Mouse (Mus musculus): ENCODE measurements around the gene Oxsr1. TPM values are rescaled to one million over a fixed set of nuclear protein-coding genes. Genes with fewer than 3 reads are reported as not detected.
A peak's percentile ranks its signal among the peaks of the same experiment; 100 is the strongest.
"Not testable (repeated sequence)": the region's sequence is repeated elsewhere in the genome, so short reads cannot be mapped to it uniquely, and the experiment has no call there.

Gene Oxsr1
- polyA plus RNA-seq, 1 experiment from 2014 or later, result 22.2 TPM

DNA sequence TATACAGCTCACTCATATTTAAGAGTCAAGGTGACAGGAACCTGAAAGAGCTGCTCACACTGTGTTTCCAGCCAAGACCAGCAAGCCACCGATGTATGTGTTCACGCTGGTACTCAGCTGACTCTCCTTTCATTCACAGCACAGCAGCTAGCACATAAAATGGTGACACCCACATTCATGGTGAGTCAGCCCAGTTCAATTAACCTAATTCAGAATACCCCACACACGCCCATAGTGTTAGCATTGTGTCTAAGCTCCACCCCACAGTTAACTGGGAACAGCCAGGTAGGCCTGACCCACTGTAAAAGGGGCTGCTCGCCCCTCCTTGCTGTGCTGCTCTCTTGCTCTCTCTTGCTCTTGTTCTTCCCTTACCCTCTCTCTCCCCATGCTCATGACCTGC, 50.7 kb downstream of the Oxsr1 start:
- peaks cover 29% of the 10 kb centered on the region for H3K36me3 ChIP-seq (ENCODE audit: inconsistent target)
- H3K4me3 ChIP-seq (ENCODE audit: inconsistent target), result no peak overlapping the region
- no peak overlapping the region for H3K27ac ChIP-seq
- no peaks in the 10 kb centered on the region for H3K79me2 ChIP-seq (ENCODE audit: inconsistent target)
- 100% methylated on average over 4 of the region's 4 CpGs for WGBS (ENCODE audit: missing documents)

DNA sequence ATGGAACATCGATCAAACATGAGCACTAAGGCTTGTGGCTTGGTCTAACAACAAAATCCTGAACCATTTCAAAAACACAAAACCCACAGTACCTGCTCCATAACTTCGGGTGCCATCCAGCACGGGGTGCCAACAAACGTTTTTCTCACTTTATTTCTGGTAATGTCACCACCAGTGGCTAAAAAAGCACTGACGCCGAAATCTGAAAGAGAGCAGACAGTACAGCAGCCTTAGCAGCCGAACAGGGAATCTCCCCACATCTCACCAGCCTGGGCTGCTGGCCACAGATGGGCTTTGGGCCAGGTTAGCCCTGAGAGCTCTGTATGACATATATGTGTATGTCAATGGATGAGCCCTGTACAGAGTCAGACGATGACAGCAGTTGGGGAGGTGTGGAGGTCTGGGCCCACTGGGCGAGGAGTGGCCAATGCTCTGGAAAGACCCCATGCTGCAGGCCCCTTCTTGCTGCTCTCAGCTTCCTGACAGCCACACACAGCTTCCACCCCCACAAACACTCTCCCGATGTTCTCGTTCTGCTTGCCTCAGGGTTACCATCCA, 53.6 kb downstream of the Oxsr1 start:
- no peak overlapping the region for H3K4me3 ChIP-seq (ENCODE audit: inconsistent target)
- no peaks in the 10 kb centered on the region for H3K79me2 ChIP-seq (ENCODE audit: inconsistent target)
- H3K27ac ChIP-seq, result no peak overlapping the region
- peaks cover 38% of the 10 kb centered on the region for H3K36me3 ChIP-seq (ENCODE audit: inconsistent target)
- 93% methylated on average over 9 of the region's 11 CpGs for WGBS (ENCODE audit: missing documents)

DNA sequence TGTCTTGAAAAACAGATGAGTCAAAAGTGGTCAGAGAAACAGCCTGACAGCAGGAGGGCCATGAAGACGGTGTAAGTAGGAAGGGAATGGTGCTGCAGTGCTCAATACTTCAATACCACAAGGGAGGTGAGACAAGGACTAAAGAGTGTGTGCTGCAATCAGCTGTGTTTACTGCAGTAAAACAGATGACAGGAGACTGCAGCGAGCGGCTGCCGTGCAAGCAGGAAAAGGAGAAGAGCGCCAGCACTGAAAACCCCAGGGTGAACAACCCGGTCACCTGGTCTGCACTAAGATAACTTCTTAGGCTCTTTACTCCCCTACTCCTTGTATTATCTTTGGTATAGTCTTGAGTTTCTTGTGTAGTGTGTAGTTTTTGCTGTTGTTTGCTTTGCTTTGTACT, 54.1 kb downstream of the Oxsr1 start:
- H3K27ac ChIP-seq, result no peak overlapping the region
- WGBS (ENCODE audit: missing documents), result 93% methylated on average over 6 of the region's 6 CpGs

DNA sequence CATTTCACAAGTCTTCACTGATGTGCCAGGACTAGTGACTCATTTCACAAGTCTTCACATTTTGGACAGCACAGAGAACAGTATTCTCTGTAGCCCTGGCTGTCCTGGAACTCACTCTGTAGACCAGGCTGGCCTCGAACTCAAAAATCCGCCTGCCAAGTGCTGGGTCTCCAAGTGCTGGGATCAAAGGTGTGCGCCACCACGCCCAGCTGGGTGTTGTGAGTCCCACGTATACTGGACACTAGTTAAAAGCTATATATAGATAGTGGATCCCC, 56.2 kb downstream of the Oxsr1 start:
- H3K79me2 ChIP-seq (ENCODE audit: inconsistent target); H3K27ac ChIP-seq; H3K4me3 ChIP-seq (ENCODE audit: inconsistent target): not testable (repeated sequence)
- H3K36me3 ChIP-seq (ENCODE audit: inconsistent target), result peaks cover 39% of the 10 kb centered on the region
- WGBS (ENCODE audit: missing documents), result 98% methylated on average over 5 of the region's 5 CpGs

More for the DNA sequence above, 54.1 kb downstream of the Oxsr1 start:
- Histone ChIP-seq H3K79me2 (ENCODE audit: inconsistent target) (no peaks in the 10 kb centered on the region), H3K36me3 (ENCODE audit: inconsistent target) (peaks cover 39% of the 10 kb centered on the region), H3K4me3 (ENCODE audit: inconsistent target) (no peak overlapping the region)

DNA sequence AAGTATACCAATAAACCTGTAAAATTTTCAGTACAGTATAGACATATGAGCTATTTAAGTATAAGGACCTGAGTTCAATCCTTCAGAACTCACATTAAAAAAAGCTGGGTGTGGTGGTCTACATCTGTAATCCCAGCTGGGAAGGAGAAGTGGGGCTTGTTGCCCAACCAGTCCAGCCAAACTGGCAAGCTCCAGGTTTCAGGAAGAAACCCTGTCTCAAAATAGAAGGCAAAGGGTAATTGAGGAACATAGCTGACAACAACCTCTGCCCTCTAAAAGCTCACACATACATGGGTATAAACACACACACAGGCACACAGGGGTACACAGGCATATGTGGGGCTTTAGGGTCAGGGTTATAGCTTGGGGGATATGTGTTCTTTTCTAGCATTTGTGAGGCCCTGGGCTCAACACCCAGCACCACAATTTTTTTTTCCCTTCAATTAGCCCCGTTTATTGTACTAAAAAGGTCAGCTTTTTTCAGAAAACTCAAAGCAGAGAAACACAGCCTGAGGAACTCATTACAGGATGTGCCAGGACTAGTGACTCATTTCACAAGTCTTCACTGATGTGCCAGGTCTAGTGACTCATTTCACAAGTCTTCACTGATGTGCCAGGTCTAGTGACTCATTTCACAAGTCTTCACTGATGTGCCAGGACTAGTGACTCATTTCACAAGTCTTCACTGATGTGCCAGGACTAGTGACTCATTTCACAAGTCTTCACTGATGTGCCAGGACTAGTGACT, 56.7 kb downstream of the Oxsr1 start:
- 62% methylated on average over 1 of the region's 1 CpGs for WGBS (ENCODE audit: missing documents)
- H3K4me3 ChIP-seq (ENCODE audit: inconsistent target); H3K79me2 ChIP-seq (ENCODE audit: inconsistent target); H3K27ac ChIP-seq: not testable (repeated sequence)
- H3K36me3 ChIP-seq (ENCODE audit: inconsistent target), result peaks cover 35% of the 10 kb centered on the region

DNA sequence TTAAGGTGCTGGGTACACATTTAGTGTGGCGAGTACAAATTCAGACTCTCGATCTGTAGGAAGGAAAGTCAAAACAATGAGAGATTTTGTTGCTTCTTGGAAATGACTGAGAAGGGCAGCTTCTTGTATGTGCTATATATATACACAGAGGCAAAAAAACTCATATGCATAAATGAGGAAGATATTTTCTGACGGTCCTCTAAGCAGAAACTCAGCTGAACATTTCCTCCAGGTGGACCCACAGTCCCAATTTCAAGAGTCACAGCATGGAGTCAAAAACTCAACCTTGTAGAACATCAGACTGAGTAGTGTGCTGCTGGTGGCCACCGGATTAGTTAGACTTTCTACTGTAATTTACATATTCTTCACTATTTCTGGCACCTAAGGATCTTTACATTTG, 59.2 kb downstream of the Oxsr1 start:
- Histone ChIP-seq H3K79me2 (ENCODE audit: inconsistent target) (no peaks in the 10 kb centered on the region), H3K36me3 (ENCODE audit: inconsistent target) (peaks cover 46% of the 10 kb centered on the region), H3K27ac (no peak overlapping the region), H3K4me3 (ENCODE audit: inconsistent target) (no peak overlapping the region)
- 71% methylated on average over 4 of the region's 4 CpGs for WGBS (ENCODE audit: missing documents)

DNA sequence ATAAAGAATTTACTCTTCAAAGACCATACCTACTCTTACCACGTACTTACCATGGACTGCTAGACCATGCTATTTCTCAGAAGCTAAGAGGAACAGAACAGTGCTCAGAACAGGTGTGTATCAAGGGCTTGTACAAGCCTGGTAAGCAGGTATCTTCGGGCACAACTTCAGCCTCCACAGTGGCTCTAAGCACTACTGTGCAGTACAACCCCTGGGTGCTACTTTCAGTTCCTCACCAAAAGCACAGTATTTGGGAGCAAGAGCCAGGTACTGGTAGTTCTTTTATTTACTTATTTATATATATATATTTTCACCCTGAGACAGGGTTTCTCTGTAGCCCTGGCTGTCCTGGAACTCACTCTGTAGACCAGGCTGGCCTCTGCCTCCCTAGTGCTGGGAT, 61.4 kb downstream of the Oxsr1 start:
- H3K4me3 ChIP-seq (ENCODE audit: inconsistent target), result no peak overlapping the region
- H3K36me3 ChIP-seq (ENCODE audit: inconsistent target), result peaks cover 36% of the 10 kb centered on the region
- no peaks in the 10 kb centered on the region for H3K79me2 ChIP-seq (ENCODE audit: inconsistent target)
- WGBS (ENCODE audit: missing documents), result 88% methylated on average over 2 of the region's 2 CpGs
- H3K27ac ChIP-seq, result no peak overlapping the region

DNA sequence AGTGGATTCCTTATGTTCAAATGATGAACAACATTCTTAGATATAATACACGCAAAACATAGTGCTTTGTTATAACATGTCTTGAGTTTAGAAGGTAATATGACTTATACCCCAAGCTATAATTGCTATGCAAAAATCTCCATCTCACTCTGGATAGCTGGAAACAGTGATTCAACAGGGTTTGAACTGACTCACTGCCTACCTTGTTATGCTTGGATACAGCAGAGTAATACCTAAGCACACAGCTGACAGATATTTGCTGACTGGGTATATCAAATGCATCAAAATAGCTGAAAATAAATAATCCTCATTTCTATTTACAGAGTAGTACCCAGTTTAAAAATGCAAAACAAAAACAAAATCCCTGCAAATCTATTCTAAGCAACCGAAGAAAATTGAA, 63.4 kb downstream of the Oxsr1 start:
- Histone ChIP-seq H3K79me2 (ENCODE audit: inconsistent target) (no peaks in the 10 kb centered on the region), H3K27ac (no peak overlapping the region), H3K4me3 (ENCODE audit: inconsistent target) (no peak overlapping the region), H3K36me3 (ENCODE audit: inconsistent target) (peaks cover 29% of the 10 kb centered on the region)
- WGBS (ENCODE audit: missing documents), result 100% methylated on average over 2 of the region's 2 CpGs

DNA sequence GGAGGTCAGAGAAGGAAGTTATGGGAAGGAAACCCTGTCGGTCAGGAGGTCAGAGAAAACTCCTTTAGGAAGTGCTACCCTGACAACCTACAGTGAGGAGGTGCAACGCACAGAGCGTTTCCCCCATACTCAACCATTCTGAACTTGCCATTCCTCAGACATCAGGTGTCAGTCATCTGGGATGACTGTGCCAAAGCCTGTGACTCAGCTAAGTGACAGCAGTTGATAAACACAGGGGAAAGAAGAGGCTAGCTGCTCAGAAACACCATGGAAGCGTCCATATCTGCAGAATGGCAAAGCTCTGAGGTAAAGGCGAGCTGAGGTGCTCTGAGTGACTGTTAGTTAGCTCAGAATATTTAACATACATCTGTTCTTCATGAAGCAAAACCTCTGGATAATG, 64.1 kb downstream of the Oxsr1 start:
- Histone ChIP-seq H3K36me3 (ENCODE audit: inconsistent target) (peaks cover 28% of the 10 kb centered on the region), H3K27ac (no peak overlapping the region), H3K79me2 (ENCODE audit: inconsistent target) (no peaks in the 10 kb centered on the region), H3K4me3 (ENCODE audit: inconsistent target) (no peak overlapping the region)
- 86% methylated on average over 5 of the region's 5 CpGs for WGBS (ENCODE audit: missing documents)

DNA sequence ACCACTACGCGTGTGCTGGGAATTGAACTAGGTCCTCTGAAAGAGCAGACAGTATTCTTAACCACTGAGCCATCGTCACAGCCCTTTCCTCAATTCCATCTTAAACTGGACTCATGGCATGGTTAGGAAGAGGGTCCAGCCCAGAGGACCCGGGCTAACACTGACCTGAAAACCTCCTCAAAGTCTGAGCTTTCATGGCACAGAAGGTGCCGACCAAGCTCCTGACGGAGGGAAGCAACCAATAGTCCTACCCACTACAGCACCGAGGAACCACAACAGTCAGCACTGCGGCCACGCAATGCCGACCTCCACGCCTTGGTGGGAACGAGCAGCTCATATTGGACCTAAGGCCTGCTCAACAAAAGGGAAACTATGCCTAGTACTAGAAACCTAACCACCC, 66.1 kb downstream of the Oxsr1 start:
- WGBS (ENCODE audit: missing documents), result 98% methylated on average over 12 of the region's 12 CpGs
- H3K4me3 ChIP-seq (ENCODE audit: inconsistent target), result no peak overlapping the region
- no peak overlapping the region for H3K27ac ChIP-seq
- peaks cover 42% of the 10 kb centered on the region for H3K36me3 ChIP-seq (ENCODE audit: inconsistent target)
- H3K79me2 ChIP-seq (ENCODE audit: inconsistent target), result no peaks in the 10 kb centered on the region

DNA sequence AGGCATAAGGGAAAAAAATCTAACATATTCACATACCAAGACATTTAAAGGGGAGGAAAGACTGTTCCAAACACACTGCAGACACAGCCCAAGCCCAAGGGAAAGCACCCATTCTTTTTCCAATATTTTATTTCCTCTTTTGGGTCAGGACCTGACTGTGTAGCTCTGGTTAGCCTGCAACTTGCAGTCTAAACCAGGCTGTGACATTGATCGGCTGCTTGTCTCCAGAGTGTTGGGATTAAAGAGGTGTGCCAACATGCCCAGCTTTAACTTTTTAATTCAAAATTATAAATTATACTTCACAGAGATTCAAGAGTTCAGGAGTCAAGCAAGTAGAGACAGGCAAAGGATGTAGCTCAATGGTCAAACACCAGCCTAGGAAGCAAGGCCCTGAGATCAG, 67.1 kb downstream of the Oxsr1 start:
- H3K79me2 ChIP-seq (ENCODE audit: inconsistent target), result no peaks in the 10 kb centered on the region
- 90% methylated on average over 1 of the region's 1 CpGs for WGBS (ENCODE audit: missing documents)
- H3K27ac ChIP-seq, result no peak overlapping the region
- no peak overlapping the region for H3K4me3 ChIP-seq (ENCODE audit: inconsistent target)
- H3K36me3 ChIP-seq (ENCODE audit: inconsistent target), result peaks cover 43% of the 10 kb centered on the region

DNA sequence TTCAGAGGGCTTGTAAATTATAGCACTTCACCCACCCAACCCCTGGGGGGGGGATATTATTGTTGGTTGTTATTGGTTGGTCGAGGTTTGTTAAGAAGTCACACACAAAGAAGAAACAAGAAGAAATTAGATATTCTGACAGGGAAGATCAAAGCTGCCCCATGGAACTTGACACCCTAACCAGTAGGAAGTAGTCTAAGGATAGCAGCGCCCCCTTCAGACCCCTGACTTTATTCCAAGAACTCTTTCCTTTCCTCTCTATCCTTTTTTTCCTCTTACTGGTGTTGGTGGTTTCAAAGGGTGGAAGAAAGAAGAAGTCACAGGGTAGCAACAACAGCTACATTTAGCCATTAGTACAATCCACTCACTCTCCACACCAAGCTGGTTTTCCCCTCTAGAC, 68.0 kb downstream of the Oxsr1 start:
- H3K27ac ChIP-seq, result no peak overlapping the region
- WGBS (ENCODE audit: missing documents), result 95% methylated on average over 2 of the region's 2 CpGs
- no peaks in the 10 kb centered on the region for H3K79me2 ChIP-seq (ENCODE audit: inconsistent target)
- no peak overlapping the region for H3K4me3 ChIP-seq (ENCODE audit: inconsistent target)
- H3K36me3 ChIP-seq (ENCODE audit: inconsistent target), result peaks cover 34% of the 10 kb centered on the region

DNA sequence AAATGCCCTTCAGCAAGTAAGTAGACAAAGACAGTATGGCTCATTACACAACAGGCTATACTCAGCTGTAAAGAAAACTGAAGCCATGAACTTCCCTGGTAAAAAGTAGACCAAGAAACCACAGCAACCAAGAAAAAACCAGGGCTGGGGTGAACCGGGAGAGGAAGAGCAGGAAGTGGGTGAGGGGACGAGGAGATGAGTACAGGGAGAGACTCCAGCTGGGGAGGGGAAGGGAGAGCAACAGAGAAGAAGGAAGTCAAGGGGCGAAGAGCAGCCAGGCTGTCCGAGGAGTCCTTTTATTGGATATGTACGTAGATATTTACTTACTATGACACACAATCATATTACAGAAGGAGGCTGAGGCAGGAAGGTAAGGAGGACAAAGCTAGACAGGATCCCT, 74.2 kb downstream of the Oxsr1 start:
- Histone ChIP-seq H3K27ac (peak overlapping the region; percentile 48), H3K4me3 (ENCODE audit: inconsistent target) (no peak overlapping the region), H3K36me3 (ENCODE audit: inconsistent target) (peaks cover 29% of the 10 kb centered on the region), H3K79me2 (ENCODE audit: inconsistent target) (no peaks in the 10 kb centered on the region)
- 7% methylated on average over 5 of the region's 5 CpGs for WGBS (ENCODE audit: missing documents)

DNA sequence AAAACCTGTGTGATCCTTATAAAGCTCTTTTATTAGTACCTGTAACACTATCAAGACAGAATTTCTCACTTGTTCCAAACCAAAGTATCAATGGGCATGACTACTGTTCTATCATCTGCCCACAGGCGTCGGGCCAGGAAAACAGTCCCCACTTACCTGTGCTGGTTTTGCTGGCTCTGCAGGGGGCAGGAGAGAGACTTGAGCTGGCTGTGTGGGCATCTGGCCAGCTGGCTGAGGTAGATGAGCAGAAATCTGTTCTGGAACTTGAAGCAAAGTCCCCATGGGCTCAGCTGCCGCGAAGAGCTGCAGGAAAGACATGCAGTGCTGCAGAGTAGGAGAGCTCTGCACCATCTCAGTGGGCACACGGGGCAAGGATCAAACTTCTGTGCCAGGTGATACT, 75.4 kb downstream of the Oxsr1 start:
- Histone ChIP-seq H3K27ac (peak overlapping the region; percentile 48), H3K36me3 (ENCODE audit: inconsistent target) (peaks cover 31% of the 10 kb centered on the region; the same call in 1 of the 2 replicates), H3K79me2 (ENCODE audit: inconsistent target) (no peaks in the 10 kb centered on the region), H3K4me3 (ENCODE audit: inconsistent target) (no peak overlapping the region)
- WGBS (ENCODE audit: missing documents), result 94% methylated on average over 5 of the region's 5 CpGs

DNA sequence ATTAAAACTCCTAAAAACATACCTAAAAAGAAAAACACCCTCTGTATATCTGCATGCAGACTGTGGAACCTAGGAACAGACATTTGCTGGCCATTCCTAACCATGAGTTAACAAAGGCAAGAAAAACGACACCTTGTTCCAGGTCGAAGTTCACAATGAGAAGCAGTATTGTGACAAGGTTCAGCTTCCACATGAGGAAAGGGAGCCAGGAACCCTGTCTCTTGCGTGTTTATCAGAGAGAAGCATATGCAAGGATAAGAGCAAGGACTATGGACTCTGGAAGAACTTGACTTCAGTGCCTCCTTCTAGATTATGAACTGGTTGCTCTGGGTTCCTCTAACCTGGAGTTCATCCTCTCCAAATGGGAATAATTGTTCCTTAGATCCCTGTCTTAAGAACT, 78.2 kb downstream of the Oxsr1 start:
- WGBS (ENCODE audit: missing documents), result 94% methylated on average over 3 of the region's 3 CpGs
- peaks cover 43% of the 10 kb centered on the region for H3K36me3 ChIP-seq (ENCODE audit: inconsistent target)

More for the DNA sequence above, 78.2 kb downstream of the Oxsr1 start:
- Histone ChIP-seq H3K4me3 (ENCODE audit: inconsistent target) (no peak overlapping the region), H3K79me2 (ENCODE audit: inconsistent target) (no peaks in the 10 kb centered on the region), H3K27ac (no peak overlapping the region)

Data from macrophage (primary cell).